Mouse (Mus musculus) erythroblast, embryonic 14.5 days (primary cell): ENCODE data around the gene Flna.
"Not testable (repeated sequence)": the region's sequence is repeated elsewhere in the genome, so short reads cannot be mapped to it uniquely, and the experiment has no call there.

Source experiments
- GATA1 ChIP-seq: IDR thresholded peaks from 2 replicates; pipeline ENCODE4 v1.6.1; 2012; ENCODE audit warnings: low read length, inconsistent platforms, mixed read lengths
- TAL1 ChIP-seq: IDR thresholded peaks from 3 replicates; pipeline ENCODE4 v1.6.1; 2012; ENCODE audit warnings: low read length, inconsistent platforms, mixed read lengths

GRCm38 (mm10) chrX:74220099-74220498 is 29.5 kb downstream of the Flna start:
- not testable (repeated sequence) for TF ChIP-seq GATA1, TAL1
